Mouse (Mus musculus): Measurements from ENCODE around the gene Il12a. TPM values are rescaled to one million over a fixed set of nuclear protein-coding genes. Genes with fewer than 3 reads are reported as not detected.
A peak's percentile ranks its signal among the peaks of the same experiment; 100 is the strongest.
"Not testable (repeated sequence)": the region's sequence is repeated elsewhere in the genome, so short reads cannot be mapped to it uniquely, and the experiment has no call there.

Gene Il12a
- total RNA-seq, 2 experiments from 2014 or later: 1.2 to 8.4 TPM

DNA sequence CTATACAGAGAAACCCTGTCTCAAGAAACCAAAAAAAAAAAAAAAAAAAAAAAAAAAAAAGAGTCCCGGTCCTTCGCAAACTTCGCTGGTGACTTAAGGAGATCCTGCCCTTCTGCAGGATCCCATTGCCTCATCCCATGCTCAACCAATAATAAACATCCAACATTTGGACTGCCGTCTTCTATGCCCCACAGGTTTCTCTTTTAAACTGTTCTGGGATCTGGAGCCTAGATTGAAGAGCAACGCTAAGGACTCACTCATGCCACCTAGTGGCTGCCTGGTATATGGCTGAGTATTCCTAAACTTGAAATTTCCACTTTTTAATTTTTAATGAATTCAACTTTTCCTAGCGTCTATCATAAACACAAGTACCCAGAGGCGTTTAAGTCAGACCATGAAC, 23.1 kb downstream of the Il12a start:
- ATAC-seq (replicated peaks; ENCODE audit: low FRiP score, poor library complexity, severe bottlenecking): 0 out of 2 replicates have a peak, but pooled peaks have one; percentile 55

DNA sequence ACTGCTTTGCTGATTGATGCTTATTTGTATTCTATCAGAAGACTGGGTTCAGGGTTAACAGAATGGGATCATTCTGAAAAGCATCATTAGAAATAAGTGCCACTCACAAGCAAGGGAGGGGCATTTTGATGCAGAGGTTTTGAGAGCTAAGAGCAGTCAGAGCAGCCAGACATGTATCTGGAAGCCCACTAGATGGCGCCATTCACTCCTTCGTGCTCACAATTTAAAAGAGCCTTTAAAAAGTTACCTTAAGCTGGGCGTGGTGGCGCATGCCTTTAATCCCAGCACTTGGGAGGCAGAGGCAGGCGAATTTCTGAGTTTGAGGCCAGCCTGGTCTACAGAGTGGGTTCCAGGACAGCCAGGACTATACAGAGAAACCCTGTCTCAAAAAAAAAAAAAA, 26.9 kb downstream of the Il12a start:
- ATAC-seq (replicated peaks; ENCODE audit: low FRiP score, poor library complexity, severe bottlenecking): not testable (repeated sequence)

DNA sequence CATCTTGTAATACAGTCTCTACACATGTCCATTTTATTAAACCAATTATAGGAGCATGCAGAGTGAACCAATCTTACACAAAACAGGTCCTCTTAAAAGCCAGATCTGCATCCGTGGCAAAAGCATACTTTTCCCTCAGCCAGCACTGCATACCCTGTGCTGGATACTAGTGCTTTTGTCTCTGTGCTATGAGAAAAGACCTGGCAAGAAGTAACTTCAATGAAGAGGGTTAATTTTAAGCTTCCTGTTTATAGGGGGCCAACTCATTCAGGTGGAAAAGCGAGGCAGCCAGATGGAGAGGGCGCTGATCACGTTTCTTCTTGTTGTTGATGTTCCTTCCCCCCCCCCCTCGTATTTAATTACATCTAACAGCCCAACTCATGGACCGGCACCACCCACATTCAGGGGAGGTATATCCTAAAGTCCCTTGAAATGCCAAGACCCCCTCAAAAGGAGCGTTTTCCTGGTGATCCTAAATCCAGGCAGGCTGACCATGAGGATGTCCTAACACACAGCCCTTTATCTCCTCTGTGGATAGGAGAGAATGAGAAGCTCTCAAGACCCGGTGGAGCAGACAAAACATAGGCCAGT, 28.9 kb downstream of the Il12a start:
- ATAC-seq (replicated peaks; ENCODE audit: low FRiP score, poor library complexity, severe bottlenecking): no peak

- ATAC-seq (replicated peaks; ENCODE audit: low FRiP score, poor library complexity, severe bottlenecking): no peak
Observed at GRCm38 (mm10) chr3:68720258-68720657, 29.8 kb downstream of the Il12a start.

DNA sequence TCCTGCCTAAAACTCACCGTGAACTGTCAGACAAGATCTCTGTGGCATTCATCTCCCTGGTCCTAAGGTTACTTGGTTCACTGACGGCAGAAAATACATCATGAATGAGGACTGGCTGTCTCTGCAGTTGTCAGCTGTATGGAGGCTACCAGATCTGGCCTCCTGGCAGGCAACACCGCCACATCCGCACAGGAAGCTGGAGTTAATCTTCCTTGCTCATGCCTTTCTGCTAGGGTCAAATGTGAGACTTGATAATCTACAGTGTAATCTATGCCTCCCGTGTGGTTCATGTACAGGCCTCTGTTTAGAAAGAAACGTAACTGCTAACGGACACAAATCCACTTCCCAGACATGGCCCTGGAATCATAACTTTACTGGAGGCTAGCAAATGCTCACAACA, 51.5 kb downstream of the Il12a start:
- ATAC-seq (replicated peaks; ENCODE audit: low FRiP score, poor library complexity, severe bottlenecking): no peak

GRCm38 (mm10) chr3:68742718-68743471, 52.5 kb downstream of the Il12a start:
- no peak for ATAC-seq (replicated peaks; ENCODE audit: low FRiP score, poor library complexity, severe bottlenecking)

- ATAC-seq (replicated peaks; ENCODE audit: low FRiP score, poor library complexity, severe bottlenecking): no peak
Observed at GRCm38 (mm10) chr3:68743472-68743732, 53.0 kb downstream of the Il12a start.

- no peak; the same call in 1 of the 2 replicates for ATAC-seq (replicated peaks; ENCODE audit: low FRiP score, poor library complexity, severe bottlenecking)
Observed at GRCm38 (mm10) chr3:68744162-68744561, 53.7 kb downstream of the Il12a start.

GRCm38 (mm10) chr3:68745033-68745432, 54.6 kb downstream of the Il12a start:
- ATAC-seq (replicated peaks; ENCODE audit: low FRiP score, poor library complexity, severe bottlenecking): no peak

DNA sequence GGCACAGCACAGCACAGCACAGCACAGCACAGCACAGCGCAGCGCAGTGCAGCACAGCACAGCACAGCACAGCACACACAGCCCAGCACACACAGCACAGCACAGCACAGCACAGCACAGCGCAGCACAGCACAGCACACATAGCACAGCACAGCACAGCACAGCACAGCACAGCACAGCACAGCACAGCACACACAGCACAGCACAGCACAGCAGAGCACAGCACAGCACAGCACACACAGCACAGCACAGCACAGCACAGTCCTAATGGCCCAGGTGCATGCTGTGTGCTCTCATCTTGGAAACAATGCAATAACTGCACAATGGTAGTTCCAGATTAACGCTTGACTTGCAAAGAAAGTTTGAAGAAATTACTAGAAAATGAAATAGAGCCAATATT, 55.8 kb downstream of the Il12a start:
- not testable (repeated sequence) for ATAC-seq (replicated peaks; ENCODE audit: low FRiP score, poor library complexity, severe bottlenecking)

Other genes starting within 250 kb of the Il12a start
- 0.63 and 0.96 TPM in 2 replicates for gene 1110032F04Rik, start 178.9 kb downstream of the Il12a start, total RNA-seq (2015; ENCODE audit: low replicate concordance)
- 0.70 TPM in 1 of 2 replicates, not detected in the other for gene 1110032F04Rik, start 178.9 kb downstream of the Il12a start, total RNA-seq (2017; ENCODE audit: low replicate concordance)